In the genomic region with DNA sequence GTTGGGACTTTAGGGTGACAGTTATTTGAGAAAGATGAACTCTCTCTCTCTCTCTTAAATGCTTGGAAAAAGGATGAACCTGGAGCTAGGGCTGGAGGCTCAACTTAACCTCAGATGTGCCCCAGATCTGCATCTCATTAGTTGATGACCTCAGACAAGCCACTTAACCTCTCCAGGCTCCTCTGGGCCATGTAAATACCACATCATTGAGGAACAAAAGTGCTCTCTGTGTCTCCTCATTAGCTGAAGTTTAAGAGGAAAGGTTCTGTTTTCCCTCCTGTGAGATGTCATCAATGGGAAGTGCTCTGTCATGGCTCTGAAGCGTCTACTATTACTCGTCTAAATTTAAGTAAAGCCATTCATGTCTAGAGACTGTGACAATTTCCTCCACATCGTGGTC, we compare ENCODE assay signal across 20 mouse cellular contexts.
DNase-seq lines count a peak whose midpoint lies in the region; ATAC-seq and TF ChIP-seq lines count a peak whose summit lies in the region.
"Had no signal": no experiment of that assay in that cellular context is flagged by ENCODE, and none has a peak within 500 bp of the region (broad histone marks: within the 10 kb centered on the region; RNA-seq: fewer than 3 reads in every experiment).

No protein-coding gene starts in this region.

- 14% methylated on average over 3 of the region's 3 CpGs for WGBS in embryonic facial prominence, embryonic 11.5 days
- WGBS in kidney, embryonic 14.5 days = 16% methylated on average over 3 of the region's 3 CpGs
- WGBS in thymus, adult 2 months = 62% methylated on average over 3 of the region's 3 CpGs

- no peak for TF ChIP-seq CTCF in thymus, adult 2 months (IDR thresholded peaks at IDR 0.05; ENCODE audit: borderline replicate concordance, control insufficient read depth, extremely low read depth, insufficient read depth, low read length, poor library complexity)

- no peaks in the 10 kb centered on the region for H3K36me3 ChIP-seq in embryonic facial prominence, embryonic 11.5 days (replicated peaks; ENCODE audit: control insufficient read depth, insufficient read depth, low read depth, low read length)
- no peaks in the 10 kb centered on the region for H3K36me3 ChIP-seq in kidney, embryonic 14.5 days (ENCODE audit: control insufficient read depth, insufficient read depth, low read length)
- H3K36me3 ChIP-seq in thymus, adult 2 months (ENCODE audit: control insufficient read depth, insufficient read depth, low read length) = no peaks in the 10 kb centered on the region
- H3K36me3 ChIP-seq: forebrain, embryonic 15.5 days; G1E; heart, embryonic 12.5 days; hindbrain, embryonic 10.5 days; hindbrain, embryonic 15.5 days had no signal

- H3K27me3 ChIP-seq in embryonic facial prominence, embryonic 11.5 days (ENCODE audit: control insufficient read depth, insufficient read depth, low read length) = no peaks in the 10 kb centered on the region
- H3K27me3 ChIP-seq in kidney, embryonic 14.5 days (ENCODE audit: control insufficient read depth, insufficient read depth, low read length) = no peaks in the 10 kb centered on the region
- H3K27me3 ChIP-seq in thymus, adult 2 months (ENCODE audit: control insufficient read depth, insufficient read depth, low read length) = no peaks in the 10 kb centered on the region
- H3K27me3 ChIP-seq: forebrain, embryonic 15.5 days; heart, embryonic 12.5 days; hindbrain, embryonic 15.5 days had no signal

- peak; percentile 56; the same call in 1 of the 2 replicates for ATAC-seq in embryonic facial prominence, embryonic 11.5 days (replicated peaks; ENCODE audit: insufficient number of reproducible peaks, low FRiP score, low TSS enrichment, low read depth)
- no peak for ATAC-seq in kidney, embryonic 14.5 days (ENCODE audit: low FRiP score, low TSS enrichment)
- ATAC-seq: CD4-positive, CD25-positive, alpha-beta regulatory T cell, adult 4 months; forebrain, embryonic 15.5 days; inflammation-experienced regulatory T-cells, adult 6 months had no signal

- peak; percentile 21 for DNase-seq in heart, adult 11 months
- no peak for DNase-seq in heart, adult 18-20 months
- DNase-seq in embryonic facial prominence, embryonic 11.5 days (ENCODE audit: low spot score) = peak; percentile 51
- peak; percentile 42 for DNase-seq in mesoderm, embryonic 11.5 days (ENCODE audit: low read depth, low spot score)
- DNase-seq in left cerebral cortex, adult 9 months (ENCODE audit: low spot score in 2 of 2) = no peak
- no peak for DNase-seq in thymus, adult 2 months
- DNase-seq: adrenal gland, postnatal 10 days; B cell, adult 2 months; cerebellum, adult 11-12 months; cerebellum, adult 9-11 months; cerebellum, postnatal 36 days; gastrocnemius, postnatal 36 days had no signal

- TF ChIP-seq POLR2A in thymus, adult 2 months (IDR thresholded peaks at IDR 0.05; ENCODE audit: control insufficient read depth, extremely low read depth, insufficient read depth, low read length, poor library complexity) = no peak

- H3K9ac ChIP-seq in embryonic facial prominence, embryonic 11.5 days (replicated peaks; ENCODE audit: low read length) = no peak overlapping the region
- H3K9ac ChIP-seq in kidney, embryonic 14.5 days (ENCODE audit: low read depth, low read length) = no peak overlapping the region
- H3K9ac ChIP-seq: forebrain, embryonic 15.5 days; heart, embryonic 12.5 days; hindbrain, embryonic 15.5 days had no signal

- H3K27ac ChIP-seq in embryonic facial prominence, embryonic 11.5 days (replicated peaks; ENCODE audit: low read depth, low read length) = no peak overlapping the region
- no peak overlapping the region for H3K27ac ChIP-seq in kidney, embryonic 14.5 days (ENCODE audit: low read depth, low read length)
- no peak overlapping the region for H3K27ac ChIP-seq in thymus, adult 2 months (ENCODE audit: control insufficient read depth, insufficient read depth, low read length)
- H3K27ac ChIP-seq: forebrain, embryonic 15.5 days; hindbrain, embryonic 10.5 days; hindbrain, embryonic 15.5 days had no signal

- no peak overlapping the region for H3K4me2 ChIP-seq in embryonic facial prominence, embryonic 11.5 days (ENCODE audit: low read depth, low read length)
- H3K4me2 ChIP-seq in kidney, embryonic 14.5 days (replicated peaks; ENCODE audit: low read depth, low read length) = no peak overlapping the region
- H3K4me2 ChIP-seq: forebrain, embryonic 15.5 days; heart, embryonic 12.5 days; hindbrain, embryonic 15.5 days had no signal

- H3K4me1 ChIP-seq in embryonic facial prominence, embryonic 11.5 days (ENCODE audit: control insufficient read depth, insufficient read depth, low read length) = no peaks in the 10 kb centered on the region
- no peaks in the 10 kb centered on the region for H3K4me1 ChIP-seq in kidney, embryonic 14.5 days (ENCODE audit: control insufficient read depth, insufficient read depth, low read length)
- no peaks in the 10 kb centered on the region for H3K4me1 ChIP-seq in thymus, adult 2 months (replicated peaks; ENCODE audit: control insufficient read depth, insufficient read depth, low read length)
- H3K4me1 ChIP-seq: forebrain, embryonic 15.5 days; heart, embryonic 12.5 days; hindbrain, embryonic 15.5 days had no signal

- no peak overlapping the region for H3K4me3 ChIP-seq in embryonic facial prominence, embryonic 11.5 days (ENCODE audit: low read depth, low read length)
- H3K4me3 ChIP-seq in kidney, embryonic 14.5 days (ENCODE audit: low read length) = no peak overlapping the region
- H3K4me3 ChIP-seq in thymus, adult 2 months (ENCODE audit: control insufficient read depth, insufficient read depth, low read length) = no peak overlapping the region
- H3K4me3 ChIP-seq: forebrain, embryonic 15.5 days; heart, embryonic 12.5 days; hindbrain, embryonic 10.5 days; hindbrain, embryonic 15.5 days had no signal

- no peaks in the 10 kb centered on the region for H3K9me3 ChIP-seq in embryonic facial prominence, embryonic 11.5 days (replicated peaks; ENCODE audit: control insufficient read depth, low read length)
- no peaks in the 10 kb centered on the region for H3K9me3 ChIP-seq in kidney, embryonic 14.5 days (ENCODE audit: control insufficient read depth, low read length)
- H3K9me3 ChIP-seq: forebrain, embryonic 15.5 days; G1E; heart, embryonic 12.5 days; hindbrain, embryonic 10.5 days; hindbrain, embryonic 15.5 days had no signal

Comparison
In these comparisons a context has a peak if more than half of its experiments do, and no peak if none do; other contexts are left out.
1. DNase-seq: peak in heart, adult 11 months (single experiment), embryonic facial prominence, embryonic 11.5 days (single experiment) and mesoderm, embryonic 11.5 days (single experiment); none in heart, adult 18-20 months (0 of 2), left cerebral cortex, adult 9 months (0 of 2) and thymus, adult 2 months (single experiment).